Mouse (Mus musculus) adrenal gland, adult (tissue): Measurements from ENCODE around the gene Pnrc1.

Experiments
- DNase-seq, 2 experiments: peaks; one replicate each; pipeline ENCODE4 v3.0.0; 2022 to 2023; ENCODE audit warnings: low spot score in 1 of 2; ENCODE audit not compliant: inconsistent age in 2 of 2

The Pnrc1 gene

GRCm38 (mm10) chr4:33224003-33224675, 65.8 kb downstream of the Pnrc1 start:
- no peak for DNase-seq

GRCm38 (mm10) chr4:33221847-33222246, 68.1 kb downstream of the Pnrc1 start:
- DNase-seq: no peak

GRCm38 (mm10) chr4:33208881-33209841, 80.8 kb downstream of the Pnrc1 start, which contains the start of gene Srsf12:
Gene Srsf12 (plus strand): TSS chr4:33208991.
- DNase-seq: peak; percentile 22 to 53

GRCm38 (mm10) chr4:33207551-33207950, 82.4 kb downstream of the Pnrc1 start:
- no peak for DNase-seq

DNA sequence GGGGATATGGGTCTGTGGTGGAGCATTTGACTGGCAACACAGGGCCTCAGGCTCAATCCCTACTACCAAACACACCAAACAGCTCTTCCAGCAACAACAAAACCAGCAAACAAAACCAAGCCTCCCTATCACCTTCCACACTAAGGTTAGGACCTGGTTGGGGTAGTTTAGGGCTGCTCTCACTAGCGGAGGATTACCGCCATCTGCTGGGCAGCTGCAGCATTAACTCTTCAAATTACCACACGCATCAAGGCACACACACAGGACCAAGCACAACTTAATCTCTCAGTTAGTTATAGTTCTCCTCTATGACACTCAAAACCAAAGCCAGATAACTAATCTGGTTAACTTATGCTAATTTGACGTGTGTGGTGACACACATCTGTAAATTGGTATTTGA, 85.3 kb downstream of the Pnrc1 start:
- DNase-seq: peak; percentile 55 to 85

GRCm38 (mm10) chr4:33198117-33198516, 91.8 kb downstream of the Pnrc1 start:
- DNase-seq: no peak
